Mouse (Mus musculus) forebrain, embryonic 13.5 days (tissue): ENCODE measurements at regions not wholly inside any gene's neighbourhood (a gene's known extent, or its start where the extent isn't known, plus 50 kb on each side); places are given as distances from the start of the nearest gene placed in this dataset.

Experiments used
- ATAC-seq: fragments of 200-750 bp; cut with Nextera tagmentation; 2 replicates; pipeline ENCODE4 v1.8.0; 2017
- H3K27ac ChIP-seq: fragments of 300-500 bp; sonication (generic); 2 replicates; pipeline ENCODE4 v1.5.1; 2015; ENCODE audit warnings: inconsistent platforms, mild to moderate bottlenecking, moderate library complexity
- H3K27me3 ChIP-seq: fragments of 300-500 bp; sonication (generic); 2 replicates; pipeline ENCODE4 v1.6.1; 2015; ENCODE audit warnings: mild to moderate bottlenecking, inconsistent platforms
- H3K36me3 ChIP-seq: fragments of 300-500 bp; sonication (generic); 2 replicates; pipeline ENCODE4 v1.6.1; 2015; ENCODE audit warnings: mild to moderate bottlenecking, inconsistent platforms; ENCODE audit not compliant: poor library complexity, severe bottlenecking
- H3K4me1 ChIP-seq: fragments of 300-500 bp; sonication (generic); 2 replicates; pipeline ENCODE4 v1.6.1; 2015; ENCODE audit warnings: inconsistent platforms
- H3K4me2 ChIP-seq: fragments of 300-500 bp; sonication (generic); 2 replicates; pipeline ENCODE4 v1.6.1; 2015; ENCODE audit warnings: inconsistent platforms, mild to moderate bottlenecking, moderate library complexity
- H3K4me3 ChIP-seq: fragments of 300-500 bp; sonication (generic); 2 replicates; pipeline ENCODE4 v1.5.1; 2015; ENCODE audit warnings: mild to moderate bottlenecking, inconsistent platforms
- H3K9ac ChIP-seq: fragments of 300-500 bp; sonication (generic); 2 replicates; pipeline ENCODE4 v1.6.1; 2015; ENCODE audit warnings: mild to moderate bottlenecking, inconsistent platforms
- H3K9me3 ChIP-seq: fragments of 300-500 bp; sonication (generic); replicated peaks from 2 replicates; pipeline ENCODE4 v1.6.1; 2016; ENCODE audit warnings: inconsistent platforms
- WGBS: fragments of 180-500 bp; shearing (Covaris S2); methylation state at CpG from one replicate; pipeline ENCODE4 v1.1.7; 2015; 5-methylcytosine and 5-hydroxymethylcytosine counted together

GRCm38 (mm10) chr5:120322031-120322731, 109.3 kb upstream of the Lhx5 start:
- H3K9me3 ChIP-seq: peaks cover 4% of the 10 kb centered on the region; the same call in 1 of the 2 replicates
- H3K4me3 ChIP-seq: peak overlapping the region; percentile 29
- H3K36me3 ChIP-seq: no peaks in the 10 kb centered on the region
- peak overlapping the region; percentile 57 for H3K27ac ChIP-seq
- peak; percentile 57; the same call in 1 of the 2 replicates for ATAC-seq
- H3K4me1 ChIP-seq: peaks cover 21% of the 10 kb centered on the region
- WGBS: 0% methylated on average over 30 of the region's 30 CpGs
- peak overlapping the region; percentile 63 for H3K4me2 ChIP-seq
- H3K27me3 ChIP-seq: peaks cover 20% of the 10 kb centered on the region
- peak overlapping the region; percentile 62 for H3K9ac ChIP-seq

GRCm38 (mm10) chr5:120322732-120323316, 108.7 kb upstream of the Lhx5 start:
- peak overlapping the region; percentile 63 for H3K4me2 ChIP-seq
- peaks cover 22% of the 10 kb centered on the region for H3K27me3 ChIP-seq
- WGBS: 4% methylated on average over 9 of the region's 12 CpGs
- peak overlapping the region; percentile 29 for H3K4me3 ChIP-seq
- H3K9ac ChIP-seq: peak overlapping the region; percentile 62
- peaks cover 21% of the 10 kb centered on the region for H3K4me1 ChIP-seq
- no peaks in the 10 kb centered on the region for H3K36me3 ChIP-seq
- H3K27ac ChIP-seq: peak overlapping the region; percentile 57
- peaks cover 4% of the 10 kb centered on the region; the same call in 1 of the 2 replicates for H3K9me3 ChIP-seq
- peak; percentile 33; the same call in 1 of the 2 replicates for ATAC-seq

- WGBS: 97% methylated on average over 2 of the region's 2 CpGs
- no peaks in the 10 kb centered on the region for H3K36me3 ChIP-seq
- H3K9me3 ChIP-seq: peaks cover 4% of the 10 kb centered on the region; the same call in 1 of the 2 replicates
- H3K4me2 ChIP-seq: no peak overlapping the region
- H3K27me3 ChIP-seq: peaks cover 19% of the 10 kb centered on the region; the same call in 1 of the 2 replicates
- no peak for ATAC-seq
- H3K4me3 ChIP-seq: no peak overlapping the region
- H3K27ac ChIP-seq: no peak overlapping the region
- H3K4me1 ChIP-seq: peaks cover 21% of the 10 kb centered on the region
- no peak overlapping the region for H3K9ac ChIP-seq
These were observed 107.4 kb upstream of the Lhx5 start for GRCm38 (mm10) chr5:120324111-120324510.

- no peak overlapping the region for H3K9ac ChIP-seq
- no peak overlapping the region for H3K4me3 ChIP-seq
- peaks cover 12% of the 10 kb centered on the region; the same call in 1 of the 2 replicates for H3K27me3 ChIP-seq
- peaks cover 31% of the 10 kb centered on the region for H3K4me1 ChIP-seq
- peaks cover 4% of the 10 kb centered on the region; the same call in 1 of the 2 replicates for H3K9me3 ChIP-seq
- WGBS: 71% methylated on average over 16 of the region's 16 CpGs
- H3K36me3 ChIP-seq: no peaks in the 10 kb centered on the region
- no peak overlapping the region for H3K27ac ChIP-seq
- no peak overlapping the region for H3K4me2 ChIP-seq
- no peak for ATAC-seq
These were observed 106.1 kb upstream of the Lhx5 start for GRCm38 (mm10) chr5:120325386-120325910.

- peaks cover 17% of the 10 kb centered on the region for H3K4me1 ChIP-seq
- H3K36me3 ChIP-seq: no peaks in the 10 kb centered on the region
- H3K4me2 ChIP-seq: no peak overlapping the region
- H3K27me3 ChIP-seq: 0 out of 2 replicates have a peak, but pooled peaks cover 8% of the 10 kb centered on the region
- H3K9me3 ChIP-seq: no peaks in the 10 kb centered on the region
- H3K27ac ChIP-seq: no peak overlapping the region
- no peak overlapping the region for H3K4me3 ChIP-seq
- WGBS: 60% methylated on average over 14 of the region's 14 CpGs
- H3K9ac ChIP-seq: no peak overlapping the region
- ATAC-seq: no peak
These were observed 99.5 kb upstream of the Lhx5 start for GRCm38 (mm10) chr5:120332030-120332429.

- no peaks in the 10 kb centered on the region for H3K4me1 ChIP-seq
- H3K4me2 ChIP-seq: no peak overlapping the region
- no peaks in the 10 kb centered on the region for H3K9me3 ChIP-seq
- H3K9ac ChIP-seq: no peak overlapping the region
- H3K27ac ChIP-seq: no peak overlapping the region
- H3K36me3 ChIP-seq: no peaks in the 10 kb centered on the region
- 0 out of 2 replicates have a peak, but pooled peaks cover 13% of the 10 kb centered on the region for H3K27me3 ChIP-seq
- no peak for ATAC-seq
- 80% methylated on average over 2 of the region's 2 CpGs for WGBS
- no peak overlapping the region for H3K4me3 ChIP-seq
These were observed 92.3 kb upstream of the Lhx5 start for GRCm38 (mm10) chr5:120339162-120339561.

- Histone ChIP-seq H3K27me3 (0 out of 2 replicates have a peak, but pooled peaks cover 13% of the 10 kb centered on the region), H3K4me2 (no peak overlapping the region), H3K9ac (no peak overlapping the region), H3K27ac (no peak overlapping the region), H3K4me3 (no peak overlapping the region), H3K36me3 (no peaks in the 10 kb centered on the region), H3K4me1 (no peaks in the 10 kb centered on the region), H3K9me3 (no peaks in the 10 kb centered on the region)
- ATAC-seq: no peak
- 40% methylated on average over 3 of the region's 3 CpGs for WGBS
These were observed 90.7 kb upstream of the Lhx5 start for GRCm38 (mm10) chr5:120340696-120341231.

GRCm38 (mm10) chr5:120350461-120350860, 81.0 kb upstream of the Lhx5 start:
- ATAC-seq: no peak
- WGBS: 85% methylated on average over 3 of the region's 3 CpGs
- H3K4me2 ChIP-seq: no peak overlapping the region

GRCm38 (mm10) chr5:120351827-120352226, 79.7 kb upstream of the Lhx5 start:
- Histone ChIP-seq H3K9ac (no peak overlapping the region), H3K36me3 (no peaks in the 10 kb centered on the region), H3K4me1 (no peaks in the 10 kb centered on the region), H3K27ac (no peak overlapping the region), H3K4me3 (no peak overlapping the region), H3K9me3 (no peaks in the 10 kb centered on the region), H3K4me2 (no peak overlapping the region), H3K27me3 (peaks cover 18% of the 10 kb centered on the region)
- ATAC-seq: no peak
- WGBS: 69% methylated on average over 5 of the region's 5 CpGs

More at GRCm38 (mm10) chr5:120350461-120350860, 81.0 kb upstream of the Lhx5 start:
- Histone ChIP-seq H3K9me3 (no peaks in the 10 kb centered on the region), H3K27ac (no peak overlapping the region), H3K9ac (no peak overlapping the region), H3K27me3 (peaks cover 18% of the 10 kb centered on the region), H3K36me3 (no peaks in the 10 kb centered on the region), H3K4me1 (no peaks in the 10 kb centered on the region), H3K4me3 (no peak overlapping the region)

- Histone ChIP-seq H3K27me3 (peaks cover 31% of the 10 kb centered on the region), H3K4me1 (peaks cover 6% of the 10 kb centered on the region; the same call in 1 of the 2 replicates), H3K9me3 (no peaks in the 10 kb centered on the region), H3K4me2 (no peak overlapping the region), H3K27ac (no peak overlapping the region), H3K36me3 (no peaks in the 10 kb centered on the region), H3K9ac (no peak overlapping the region), H3K4me3 (no peak overlapping the region)
- ATAC-seq: no peak
- WGBS: 54% methylated on average over 5 of the region's 5 CpGs
These were observed 77.8 kb upstream of the Lhx5 start for GRCm38 (mm10) chr5:120353657-120354056.

- Histone ChIP-seq H3K9me3 (no peaks in the 10 kb centered on the region), H3K4me3 (no peak overlapping the region), H3K27me3 (peaks cover 39% of the 10 kb centered on the region), H3K9ac (no peak overlapping the region), H3K4me2 (no peak overlapping the region), H3K36me3 (no peaks in the 10 kb centered on the region), H3K4me1 (peaks cover 6% of the 10 kb centered on the region; the same call in 1 of the 2 replicates), H3K27ac (no peak overlapping the region)
- 84% methylated on average over 4 of the region's 4 CpGs for WGBS
- ATAC-seq: no peak
These were observed 74.5 kb upstream of the Lhx5 start for GRCm38 (mm10) chr5:120356950-120357349.
